Mouse (Mus musculus) MN1 (cell line): ENCODE results near the gene Gm7168.
"Not testable (repeated sequence)": the region's sequence is repeated elsewhere in the genome, so short reads cannot be mapped to it uniquely, and the experiment has no call there.

Experiments
- DNase-seq: peaks from one replicate; pipeline ENCODE4 v3.0.0-alpha.2; 2016; ENCODE audit warnings: low spot score

The Gm7168 gene

DNA sequence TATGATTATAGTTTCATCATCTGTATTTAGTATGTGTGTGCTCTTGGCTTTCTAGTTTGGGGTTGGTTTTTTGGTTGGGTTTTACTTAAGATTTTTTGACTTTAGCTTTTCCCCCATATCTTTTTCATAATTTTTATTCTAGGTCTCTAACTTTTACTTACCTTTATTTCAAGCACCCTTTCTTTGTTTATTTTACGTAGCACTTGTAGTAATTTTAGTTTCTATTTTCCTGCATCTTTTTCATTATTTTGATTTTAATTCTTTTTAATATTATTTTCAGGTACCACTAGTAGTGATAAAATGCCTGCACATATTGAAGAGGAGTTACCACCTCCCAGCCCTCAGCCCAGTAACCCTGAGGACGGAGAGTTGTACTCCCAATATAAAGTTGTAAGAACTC, at the start of gene Gm7168:
Gene Gm7168 (plus strand): TSS at position 301 of the 400 bp plus-strand sequence.
- DNase-seq = not testable (repeated sequence)

DNA sequence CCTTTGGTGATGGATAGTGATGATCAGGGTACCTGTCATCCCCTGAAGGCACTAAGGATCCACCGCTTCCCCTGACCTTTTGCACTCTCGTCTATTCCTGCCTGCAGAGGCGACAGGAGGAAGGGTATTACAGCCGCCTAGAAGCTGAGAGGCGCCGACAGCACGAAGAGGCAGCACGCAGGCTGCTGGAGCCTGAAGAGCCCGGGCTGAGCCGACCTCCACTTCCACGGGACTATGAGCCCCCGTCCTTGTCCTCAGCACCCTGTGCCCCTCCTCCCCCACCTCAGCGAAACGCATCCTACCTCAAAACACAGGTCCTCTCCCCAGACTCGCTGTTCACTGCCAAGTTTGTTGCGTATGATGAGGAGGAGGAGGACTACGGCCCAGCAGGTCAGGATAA, 49.3 kb upstream of the Gm7168 start:
- DNase-seq = no peak

DNA sequence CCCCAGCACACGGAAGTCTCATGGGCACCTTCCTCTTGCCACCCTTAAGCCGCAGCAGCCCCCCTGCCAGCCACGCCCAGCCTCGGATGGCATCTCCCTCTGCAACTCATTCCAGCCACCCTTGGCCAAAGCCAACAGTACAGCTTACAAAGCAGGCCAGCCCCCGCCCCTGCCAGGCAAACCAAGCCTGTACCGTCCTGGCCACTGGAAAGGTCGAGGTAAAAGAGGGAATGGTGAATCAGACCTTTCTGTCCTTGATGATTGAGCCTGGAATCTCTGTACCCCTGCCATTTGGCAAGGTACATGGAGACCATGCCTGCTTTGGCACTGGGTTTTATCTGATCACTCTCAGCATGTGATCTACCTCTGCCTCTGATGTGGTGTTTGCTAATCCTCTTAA, 48.9 kb upstream of the Gm7168 start:
- DNase-seq = no peak

DNA sequence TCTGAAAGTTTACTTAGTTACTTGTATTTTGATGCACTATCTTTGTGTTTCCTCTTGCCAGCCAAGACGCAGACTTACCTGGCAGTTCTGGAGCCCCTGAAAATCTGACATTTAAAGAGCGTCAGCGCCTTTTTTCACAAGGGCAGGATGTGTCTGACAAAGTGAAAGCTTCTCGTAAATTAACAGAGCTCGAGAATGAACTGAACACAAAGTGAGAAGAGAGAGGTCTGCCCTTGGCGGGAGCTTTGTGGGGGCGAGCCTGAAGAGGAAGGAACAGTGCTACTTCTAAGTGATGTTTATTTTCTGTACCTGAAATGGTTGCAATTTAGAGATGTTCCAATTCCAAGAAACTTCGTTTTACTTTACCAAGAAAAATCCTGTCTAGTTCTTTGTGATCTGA, 44.4 kb upstream of the Gm7168 start:
- no peak for DNase-seq

DNA sequence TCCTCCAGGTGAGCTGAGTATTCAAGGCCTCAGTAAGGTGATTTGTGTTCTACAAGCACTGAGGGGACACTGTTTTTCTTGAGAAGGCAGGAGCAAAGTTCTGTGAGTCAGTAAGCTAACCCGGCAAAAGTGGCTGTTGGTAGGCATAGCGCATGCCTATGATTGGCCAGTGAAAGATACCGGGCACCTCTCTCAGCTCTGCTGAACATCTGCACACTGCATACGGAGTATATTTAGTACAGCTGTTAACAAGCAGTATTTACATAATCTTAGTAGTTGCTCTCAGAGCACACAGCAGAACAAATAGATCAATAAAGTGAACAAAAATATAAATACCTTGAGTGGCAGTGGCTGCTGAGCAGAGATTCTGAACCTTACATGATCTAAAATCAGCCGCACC, 41.1 kb upstream of the Gm7168 start:
- no peak for DNase-seq

DNA sequence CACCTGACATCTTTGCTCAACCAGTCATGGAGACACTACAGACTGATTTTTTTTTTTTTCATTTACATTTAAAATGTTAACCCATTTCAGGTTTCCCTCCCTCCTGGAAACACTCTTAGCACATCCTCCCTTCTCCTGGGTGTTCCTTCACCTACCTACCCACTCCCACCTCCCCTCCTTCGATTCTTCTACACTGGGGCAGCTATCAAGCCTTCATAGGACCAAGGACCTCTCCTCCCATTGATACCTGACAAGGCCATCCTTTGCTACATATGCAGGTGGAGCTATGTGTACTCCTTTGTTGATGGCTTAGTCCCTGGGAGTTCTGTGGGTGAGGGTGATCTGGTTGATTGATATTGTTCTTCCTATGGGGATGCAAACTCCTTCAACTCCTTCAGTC, 40.5 kb upstream of the Gm7168 start:
- no peak for DNase-seq

DNA sequence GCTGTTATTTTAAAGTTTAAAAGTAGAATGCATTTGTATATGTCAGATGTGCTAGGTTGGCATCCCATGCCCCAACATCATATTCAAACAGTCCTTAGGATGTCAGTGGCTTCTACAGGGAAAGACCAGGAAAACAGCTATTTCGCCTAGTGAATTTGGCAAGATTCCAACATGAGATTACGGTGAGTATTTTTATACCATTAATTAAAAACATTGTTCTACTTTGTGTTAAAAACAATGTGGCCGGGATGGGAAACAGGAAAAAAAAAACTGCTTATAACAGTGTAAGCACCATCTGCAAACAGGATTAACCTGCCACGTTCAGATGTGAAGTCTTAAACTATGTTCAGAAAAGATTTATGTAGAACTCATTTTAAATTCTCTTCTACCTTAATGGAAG, 34.2 kb upstream of the Gm7168 start:
- DNase-seq = no peak

DNA sequence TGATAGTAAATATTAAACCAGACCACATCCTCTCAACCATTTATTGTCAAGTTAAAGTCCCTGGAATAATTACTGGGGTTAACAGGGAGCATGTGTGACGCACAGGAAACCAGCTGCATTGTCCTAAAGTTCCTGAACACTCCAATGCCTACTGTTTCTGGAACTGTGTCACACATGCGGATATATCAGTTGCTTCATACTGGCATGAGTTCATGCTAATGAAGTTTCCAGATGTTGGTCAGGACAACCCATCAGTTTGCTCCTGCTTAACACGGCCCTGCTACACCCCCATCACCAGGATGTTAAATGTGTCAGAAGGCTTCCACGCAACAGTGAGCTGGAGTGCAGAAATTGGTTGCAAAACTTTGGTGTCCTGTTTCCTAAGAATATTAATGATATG, 33.6 kb upstream of the Gm7168 start:
- no peak for DNase-seq

DNA sequence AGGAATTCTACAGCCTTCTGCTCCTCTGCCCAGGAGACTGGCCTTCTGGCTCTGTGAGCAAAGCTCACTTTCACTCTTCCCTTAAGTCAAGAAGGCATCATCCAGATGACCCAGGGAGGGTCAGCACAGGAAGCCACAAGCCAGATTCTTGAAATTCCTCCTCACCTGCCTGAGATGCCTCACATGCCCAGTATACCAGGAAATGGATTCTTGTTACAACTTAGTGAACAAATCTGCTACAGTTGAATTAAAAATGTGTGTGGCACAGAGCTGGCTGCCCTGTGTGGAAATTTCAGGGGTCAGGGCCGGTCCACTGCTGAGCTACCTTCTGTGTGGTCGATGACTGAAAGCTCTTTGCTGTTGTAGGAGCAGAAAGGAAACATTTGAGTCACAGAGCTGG, 27.4 kb upstream of the Gm7168 start:
- DNase-seq = no peak

DNA sequence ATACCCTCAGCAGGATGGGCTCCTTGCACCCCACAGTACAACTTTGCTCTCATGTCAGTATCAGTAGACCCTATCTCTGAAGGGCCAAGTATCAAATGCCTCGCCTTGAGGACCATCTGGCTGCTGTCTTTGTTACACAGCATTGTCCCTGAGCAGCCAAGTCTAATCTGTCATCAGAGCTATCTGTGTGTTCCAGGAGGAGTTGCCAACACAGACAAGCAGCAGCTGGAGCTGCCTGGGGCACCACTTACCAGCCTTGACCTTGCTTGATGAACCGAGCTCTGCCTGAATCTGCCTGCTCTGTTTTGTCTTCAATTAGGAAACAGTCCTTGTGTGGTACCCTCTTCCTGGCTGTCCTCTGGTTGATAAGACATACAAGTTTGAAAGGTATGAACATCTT, 24.8 kb upstream of the Gm7168 start:
- DNase-seq = no peak

DNA sequence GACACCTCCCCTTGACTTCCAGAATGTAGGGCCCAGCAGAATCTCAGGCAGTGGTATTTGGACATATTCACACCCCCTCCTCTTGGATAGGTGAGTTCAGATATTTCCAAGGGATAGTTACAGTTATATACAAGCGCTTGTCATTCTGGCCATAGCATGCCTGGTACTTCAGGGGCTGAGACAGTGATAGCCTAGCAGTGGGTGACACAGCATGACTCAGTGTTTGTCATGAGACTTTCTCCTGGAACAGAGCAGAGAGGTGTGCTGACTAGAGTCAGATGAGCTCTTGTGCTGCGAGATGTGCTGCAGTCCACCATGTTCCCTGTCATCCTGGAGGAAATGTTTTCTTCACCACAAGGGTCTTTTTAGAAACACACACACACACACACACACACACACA, 23.6 kb upstream of the Gm7168 start:
- DNase-seq = no peak

DNA sequence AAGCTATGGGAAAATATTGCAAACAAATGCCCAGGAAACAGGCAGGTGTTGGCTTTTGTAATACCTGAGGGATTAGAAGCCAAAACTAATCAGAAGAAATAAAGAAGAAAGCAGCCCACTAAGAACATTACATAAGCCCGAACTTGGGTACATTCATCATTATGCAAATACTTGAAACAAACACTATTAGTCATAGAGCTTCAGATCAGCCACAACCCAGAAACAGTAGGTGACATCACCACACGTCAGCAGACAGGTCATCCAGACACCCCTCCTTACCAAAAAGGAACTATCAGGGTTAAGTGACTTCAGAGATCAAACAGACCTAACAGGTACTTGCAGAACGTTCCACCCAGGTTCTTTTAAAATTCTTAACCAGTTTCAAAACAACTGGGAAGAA, 22.2 kb upstream of the Gm7168 start:
- DNase-seq = no peak

DNA sequence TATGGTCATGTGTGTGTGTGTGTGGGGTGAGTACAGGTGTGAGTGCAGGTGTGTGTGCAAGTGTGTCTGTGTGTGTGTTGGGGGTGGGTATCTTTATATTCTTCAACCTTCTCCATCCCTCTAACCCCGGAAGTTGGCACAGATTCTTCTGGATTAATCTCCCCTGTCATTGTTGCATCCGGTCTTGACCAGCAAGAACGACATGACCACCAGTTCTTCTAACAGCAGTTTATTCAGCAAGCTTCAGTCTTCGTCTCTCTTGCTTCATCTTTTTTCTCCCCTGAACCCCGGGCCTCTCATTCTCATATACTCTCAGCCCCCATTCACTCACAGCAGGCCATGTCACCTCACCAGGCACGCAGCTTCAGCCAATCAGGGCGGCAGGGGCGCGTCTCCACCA, 17.8 kb upstream of the Gm7168 start:
- no peak for DNase-seq

DNA sequence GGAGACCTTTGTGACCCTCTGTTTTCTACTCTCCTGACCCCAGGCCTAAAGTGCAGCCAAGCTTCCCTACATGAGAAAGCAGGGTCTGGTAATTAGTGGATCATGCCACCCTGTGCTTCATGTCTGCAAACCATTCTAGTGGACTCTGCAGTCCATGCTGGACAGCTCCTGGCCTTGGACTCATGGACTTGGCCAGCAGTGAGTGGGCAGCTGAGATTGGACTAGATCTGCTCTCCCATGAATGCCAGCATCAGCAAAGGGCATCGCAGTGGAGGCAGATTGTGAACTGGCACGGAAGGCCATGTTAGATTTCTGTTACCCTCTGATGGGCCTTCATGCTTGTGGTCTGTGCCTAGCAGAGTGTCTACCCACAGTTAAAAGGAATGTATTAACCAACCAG, 12.8 kb upstream of the Gm7168 start:
- not testable (repeated sequence) for DNase-seq

DNA sequence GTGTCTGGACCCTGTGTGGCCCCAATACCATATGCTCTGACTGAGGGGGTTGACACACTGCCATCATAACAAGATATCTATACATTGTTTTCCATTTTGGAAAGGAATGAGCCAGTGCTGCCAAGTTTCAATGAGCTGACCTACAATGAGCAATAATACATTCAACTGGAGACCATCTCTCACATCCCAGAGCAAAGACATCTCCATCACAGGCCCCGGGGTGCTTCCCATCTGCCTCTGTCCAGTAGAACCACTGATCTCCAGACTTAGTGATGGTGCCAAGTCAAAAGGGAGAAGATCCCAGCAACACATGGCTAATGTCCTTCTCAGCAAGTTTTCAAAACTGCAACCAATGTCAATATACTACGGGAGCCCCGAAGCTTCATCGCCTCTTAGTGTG, 10.4 kb upstream of the Gm7168 start:
- no peak for DNase-seq

DNA sequence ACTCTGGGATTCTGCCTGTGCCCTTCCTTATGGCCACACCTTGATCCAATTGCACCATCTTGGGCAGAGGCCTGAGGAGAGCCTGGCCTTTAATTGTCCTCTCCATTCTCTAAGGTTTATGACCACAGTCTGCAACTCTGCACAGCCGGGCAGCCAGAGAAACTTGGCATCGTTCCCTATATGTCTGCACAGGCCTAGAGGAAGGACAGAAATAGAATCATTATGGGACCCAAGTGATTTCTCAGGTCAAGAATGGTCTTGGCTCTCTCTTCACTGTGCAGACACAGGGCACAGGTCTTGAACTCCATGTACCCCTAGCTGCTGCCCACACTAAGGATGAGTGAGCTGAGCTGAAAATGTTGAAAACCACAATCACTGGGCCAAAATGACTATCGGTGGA, 9.5 kb upstream of the Gm7168 start:
- DNase-seq = no peak

DNA sequence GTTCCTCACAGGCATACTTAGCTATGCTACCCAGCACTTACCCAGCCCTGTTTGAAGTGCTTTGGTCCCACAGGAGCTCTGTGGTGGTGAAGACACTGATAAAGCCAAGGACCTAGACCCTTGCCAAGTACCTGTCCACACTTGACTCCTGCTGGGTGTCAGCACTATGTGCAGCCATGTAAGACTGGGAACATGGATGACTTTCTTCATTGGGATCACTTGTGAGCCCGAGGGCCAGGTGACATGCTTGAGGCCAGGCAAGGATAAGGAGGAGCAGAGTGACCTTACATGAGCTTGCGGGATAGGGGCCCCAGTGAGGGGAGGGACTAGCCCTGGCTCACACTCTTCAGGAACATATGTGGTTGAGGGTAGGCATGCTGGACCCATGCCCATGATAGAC, 8.9 kb upstream of the Gm7168 start:
- DNase-seq = not testable (repeated sequence)

DNA sequence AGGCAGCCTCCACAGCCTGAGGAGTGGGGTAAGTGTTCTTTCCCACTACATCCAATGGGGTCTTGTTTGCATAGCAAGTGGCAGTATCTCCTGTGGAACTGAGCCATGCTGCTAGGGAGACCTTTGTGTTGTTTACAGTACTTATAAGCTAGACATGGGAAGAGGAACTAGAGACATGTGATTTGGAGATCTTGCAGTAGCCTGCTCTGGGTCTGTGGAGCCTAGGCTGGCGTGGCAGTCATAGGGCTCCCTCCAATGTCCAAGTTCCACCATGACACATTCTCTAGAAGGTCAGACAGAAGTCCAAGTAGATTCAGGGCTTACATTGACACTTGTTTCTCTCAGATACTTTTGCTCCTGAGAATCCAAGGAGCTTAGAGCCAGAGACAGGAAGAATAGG, 7.7 kb upstream of the Gm7168 start:
- no peak for DNase-seq

DNA sequence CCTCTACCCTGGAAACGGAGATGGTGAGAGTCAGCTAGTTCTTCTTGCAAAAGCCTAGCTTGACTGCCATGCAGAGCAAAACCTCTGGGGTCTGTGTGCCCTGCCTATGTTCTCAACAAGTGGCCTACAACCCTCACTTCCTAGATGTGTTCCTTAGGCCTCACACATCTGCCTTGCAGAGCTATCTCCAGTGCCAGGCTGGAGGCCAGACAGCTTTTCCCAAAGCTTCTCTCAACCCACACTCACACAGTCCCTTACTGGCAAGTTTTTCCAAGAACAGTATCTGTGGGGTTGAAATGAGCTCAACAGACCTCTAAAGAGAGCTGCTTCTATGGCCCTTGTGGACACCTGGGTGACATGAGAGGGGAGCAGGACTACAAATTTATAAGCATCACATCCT, 3.4 kb downstream of the Gm7168 start:
- not testable (repeated sequence) for DNase-seq

DNA sequence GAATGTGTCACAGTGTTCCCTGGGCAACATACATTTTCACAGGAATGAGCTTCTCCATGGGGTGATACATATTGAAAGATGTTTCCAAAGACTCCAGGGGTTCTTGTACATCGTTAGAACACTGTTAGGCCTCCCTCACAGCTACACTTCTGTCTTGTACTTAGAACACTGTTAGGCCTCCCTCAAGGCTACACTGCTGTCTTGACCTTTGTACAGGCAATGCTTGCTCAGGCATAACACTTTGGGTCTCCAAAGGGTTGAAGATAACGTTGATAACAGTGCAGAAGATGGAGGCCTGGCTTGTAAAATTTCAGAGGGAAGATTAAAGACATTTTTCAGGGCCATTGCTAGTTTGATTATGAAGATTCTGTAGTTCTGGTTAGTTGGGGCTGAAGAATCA, 10.0 kb downstream of the Gm7168 start:
- not testable (repeated sequence) for DNase-seq

DNA sequence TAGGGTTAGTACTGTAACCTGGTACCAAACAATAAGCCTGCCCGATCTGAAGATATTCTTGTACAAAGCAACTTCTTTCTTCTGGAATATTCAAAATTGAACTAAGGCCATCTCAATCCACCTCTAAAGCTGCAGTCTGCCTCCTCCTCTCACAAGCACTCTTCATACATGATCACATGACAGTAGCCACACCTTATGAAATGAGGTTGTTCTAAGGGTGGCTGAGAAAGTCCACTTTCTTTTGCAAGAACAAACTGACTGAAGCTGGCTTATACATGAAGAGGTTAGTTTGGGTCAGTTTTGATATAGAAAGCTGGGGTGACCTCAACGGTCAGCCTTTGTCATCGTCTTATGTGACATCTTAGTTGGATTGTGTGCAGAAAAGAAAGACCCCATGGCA, 14.1 kb downstream of the Gm7168 start:
- not testable (repeated sequence) for DNase-seq

DNA sequence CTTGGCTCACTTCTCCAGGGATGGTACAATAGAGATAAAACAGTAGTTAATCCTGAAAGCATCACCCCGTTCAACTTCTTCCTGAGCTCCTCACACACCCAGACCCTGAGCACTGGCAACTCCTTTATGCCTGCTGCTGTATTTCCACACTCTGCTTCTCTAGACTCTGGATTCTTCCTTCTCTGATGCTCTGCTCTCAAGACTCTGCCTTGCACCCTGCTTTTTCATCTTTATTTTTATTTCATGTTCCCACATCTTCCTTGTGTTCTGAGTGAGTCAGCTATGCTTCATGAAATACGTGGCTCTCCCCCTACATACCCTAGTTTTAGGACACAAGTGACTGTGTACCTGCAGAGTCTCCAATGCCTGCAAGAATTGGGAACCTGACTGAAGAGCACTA, 16.9 kb downstream of the Gm7168 start:
- not testable (repeated sequence) for DNase-seq

DNA sequence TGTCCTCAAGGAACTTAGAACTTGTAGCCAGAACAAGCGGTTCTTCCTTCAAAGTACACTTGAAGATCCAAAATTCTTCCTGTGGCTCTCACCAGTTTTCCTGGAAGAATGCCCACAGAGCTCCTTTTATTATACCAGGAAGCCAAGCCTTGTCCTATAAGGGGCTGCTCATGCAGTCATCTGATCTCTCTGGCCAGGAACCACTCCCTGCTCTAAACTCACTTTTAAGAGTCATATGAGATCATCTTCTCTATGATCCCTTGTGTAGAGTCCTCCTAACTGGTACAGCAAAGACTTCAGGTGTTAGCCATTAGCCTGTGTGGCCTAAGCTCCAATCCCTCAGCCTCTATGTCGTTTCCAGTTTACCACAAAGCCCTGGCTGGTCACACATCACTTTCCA, 21.7 kb downstream of the Gm7168 start:
- not testable (repeated sequence) for DNase-seq

DNA sequence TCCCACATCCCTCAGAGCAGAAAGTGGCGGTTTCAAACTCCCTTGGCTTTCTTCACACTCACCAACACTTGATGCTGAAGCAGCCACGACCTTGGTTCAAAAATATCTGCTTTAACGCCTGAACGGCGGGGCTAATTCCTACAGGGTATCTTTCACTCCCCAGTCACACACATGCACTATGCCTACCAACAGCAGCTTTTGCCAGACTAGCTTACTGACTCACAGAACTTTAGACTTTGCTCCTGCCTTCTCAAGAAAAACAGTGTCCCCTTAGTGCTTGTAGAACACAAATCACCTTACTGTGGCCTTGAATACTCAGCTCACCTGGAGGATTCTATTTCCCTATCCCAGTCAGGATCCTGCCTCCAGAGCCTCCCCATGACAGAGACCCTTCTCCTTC, 22.6 kb downstream of the Gm7168 start:
- DNase-seq = not testable (repeated sequence)

DNA sequence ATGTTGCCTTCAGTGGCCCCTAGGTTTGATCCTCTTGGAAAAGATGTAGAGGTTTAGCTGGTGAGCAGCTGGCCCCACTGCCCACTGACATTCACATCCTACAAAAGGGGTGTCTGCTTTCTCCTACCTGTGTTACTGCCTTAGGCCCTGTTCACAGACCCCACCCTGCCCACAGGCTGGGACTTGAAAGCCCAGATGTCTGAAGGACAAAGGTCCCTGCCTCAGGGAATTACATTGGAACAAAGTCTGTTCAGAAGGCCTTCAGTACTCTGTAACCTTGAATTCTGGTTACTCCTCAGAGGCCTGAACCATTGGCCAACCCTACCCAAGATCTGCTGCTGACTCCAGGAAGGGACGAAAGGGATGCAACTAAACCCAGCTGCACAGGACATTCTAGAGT, 39.5 kb downstream of the Gm7168 start:
- no peak for DNase-seq
